17 mouse cellular contexts compared by ENCODE assay signal in the genomic region with DNA sequence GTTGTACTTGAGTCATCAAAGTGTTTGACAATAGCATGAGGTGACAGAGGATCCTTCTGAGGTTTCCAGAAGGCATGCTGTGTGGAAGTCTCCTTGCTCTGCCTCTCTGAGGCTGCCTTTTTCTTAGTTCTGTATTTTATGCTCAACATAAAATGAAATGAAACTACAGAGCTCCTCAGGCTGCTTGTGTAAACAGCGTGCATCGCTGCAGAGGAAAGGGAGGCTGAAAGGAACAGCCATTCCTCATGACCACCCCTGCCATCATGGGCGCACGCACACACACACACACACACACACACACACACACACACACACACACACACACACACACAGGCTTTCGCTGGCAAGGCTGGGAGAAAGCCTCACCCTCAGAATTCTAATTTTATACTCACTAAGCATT. TPM values are rescaled to one million over a fixed set of nuclear protein-coding genes. Genes with fewer than 3 reads are reported as not detected.
DNase-seq lines count a peak whose midpoint lies in the region; ATAC-seq and TF ChIP-seq lines count a peak whose summit lies in the region.
"Had no signal": no experiment of that assay in that cellular context is flagged by ENCODE, and none has a peak within 500 bp of the region (broad histone marks: within the 10 kb centered on the region; RNA-seq: fewer than 3 reads in every experiment).

No protein-coding gene starts in this region.

- peaks cover 11% of the 10 kb centered on the region for H3K4me1 ChIP-seq in forebrain, postnatal 0 days (ENCODE audit: insufficient read depth)
- peaks cover 4% of the 10 kb centered on the region for H3K4me1 ChIP-seq in forebrain, embryonic 12.5 days
- peaks cover 2% of the 10 kb centered on the region; the same call in 1 of the 2 replicates for H3K4me1 ChIP-seq in lung, adult 2 months (ENCODE audit: control insufficient read depth, insufficient read depth, low read length)
- peaks cover 15% of the 10 kb centered on the region for H3K4me1 ChIP-seq in neural tube, embryonic 15.5 days
- H3K4me1 ChIP-seq: embryonic facial prominence, embryonic 12.5 days; limb, embryonic 15.5 days had no signal

- no peaks in the 10 kb centered on the region for H3K9me3 ChIP-seq in forebrain, postnatal 0 days (ENCODE audit: low read length)
- no peaks in the 10 kb centered on the region for H3K9me3 ChIP-seq in forebrain, embryonic 12.5 days
- no peaks in the 10 kb centered on the region for H3K9me3 ChIP-seq in neural tube, embryonic 15.5 days (replicated peaks)
- H3K9me3 ChIP-seq: embryonic facial prominence, embryonic 12.5 days; limb, embryonic 15.5 days had no signal

- no peak overlapping the region for H3K9ac ChIP-seq in forebrain, postnatal 0 days
- no peak overlapping the region for H3K9ac ChIP-seq in forebrain, embryonic 12.5 days
- H3K9ac ChIP-seq in neural tube, embryonic 15.5 days (replicated peaks): no peak overlapping the region
- H3K9ac ChIP-seq: embryonic facial prominence, embryonic 12.5 days; limb, embryonic 15.5 days; liver, postnatal 0 days had no signal

- WGBS in forebrain, postnatal 0 days: 52% methylated on average over 5 of the region's 5 CpGs
- 78% methylated on average over 5 of the region's 5 CpGs for WGBS in forebrain, embryonic 12.5 days
- 61% methylated on average over 5 of the region's 5 CpGs for WGBS in lung, adult 2 months
- WGBS in neural tube, embryonic 15.5 days: 61% methylated on average over 5 of the region's 5 CpGs

- H3K4me3 ChIP-seq in forebrain, postnatal 0 days (ENCODE audit: low read depth, low read length): no peak overlapping the region
- no peak overlapping the region for H3K4me3 ChIP-seq in forebrain, embryonic 12.5 days (replicated peaks)
- H3K4me3 ChIP-seq in lung, adult 2 months (replicated peaks; ENCODE audit: extremely low read depth, low read depth, low read length): no peak overlapping the region
- H3K4me3 ChIP-seq in neural tube, embryonic 15.5 days (replicated peaks): no peak overlapping the region
- H3K4me3 ChIP-seq: embryonic facial prominence, embryonic 12.5 days; gastrocnemius, adult 2 months; limb, embryonic 15.5 days had no signal

- no peak for TF ChIP-seq CTCF in forebrain, postnatal 0 days (IDR thresholded peaks at IDR 0.05; ENCODE audit: low read depth)
- no peak for TF ChIP-seq CTCF in lung, adult 2 months (IDR thresholded peaks at IDR 0.05; ENCODE audit: insufficient read depth, low read length)
- no peak for TF ChIP-seq CTCF in brain, embryonic 14.5 days (IDR thresholded peaks at IDR 0.05; ENCODE audit: borderline replicate concordance, extremely low read depth, insufficient read depth, insufficient read length)

- H3K36me3 ChIP-seq in forebrain, postnatal 0 days (ENCODE audit: insufficient read depth): no peaks in the 10 kb centered on the region
- H3K36me3 ChIP-seq in forebrain, embryonic 12.5 days (replicated peaks): no peaks in the 10 kb centered on the region
- H3K36me3 ChIP-seq in neural tube, embryonic 15.5 days: no peaks in the 10 kb centered on the region
- H3K36me3 ChIP-seq: embryonic facial prominence, embryonic 12.5 days; limb, embryonic 15.5 days had no signal

- no peaks in the 10 kb centered on the region for H3K27me3 ChIP-seq in forebrain, postnatal 0 days (ENCODE audit: insufficient read depth, low read length)
- H3K27me3 ChIP-seq in forebrain, embryonic 12.5 days: no peaks in the 10 kb centered on the region
- no peaks in the 10 kb centered on the region for H3K27me3 ChIP-seq in neural tube, embryonic 15.5 days (replicated peaks)
- H3K27me3 ChIP-seq: embryonic facial prominence, embryonic 12.5 days; limb, embryonic 15.5 days; Patski had no signal

- no peak for TF ChIP-seq POLR2A in lung, adult 2 months (IDR thresholded peaks at IDR 0.05; ENCODE audit: borderline replicate concordance, extremely low read depth, low read depth, low read length)
- TF ChIP-seq POLR2A in brain, embryonic 14.5 days (IDR thresholded peaks at IDR 0.05; ENCODE audit: borderline replicate concordance, extremely low read depth, insufficient read depth, insufficient read length, poor library complexity, severe bottlenecking): no peak

- no peak overlapping the region for H3K4me2 ChIP-seq in forebrain, postnatal 0 days (ENCODE audit: low read depth)
- no peak overlapping the region for H3K4me2 ChIP-seq in forebrain, embryonic 12.5 days
- no peak overlapping the region for H3K4me2 ChIP-seq in neural tube, embryonic 15.5 days
- H3K4me2 ChIP-seq: embryonic facial prominence, embryonic 12.5 days; limb, embryonic 15.5 days had no signal

- DNase-seq in forebrain, postnatal 0 days: peak; percentile 41
- peak; percentile 21 for DNase-seq in lung, postnatal 10 days
- no peak for DNase-seq in lung, adult 2 months
- DNase-seq in brain, embryonic 14.5 days (ENCODE audit: low read depth): peak; percentile 32
- DNase-seq in cerebellum, postnatal 14 days: no peak
- no peak for DNase-seq in gastrocnemius, postnatal 36 days
- DNase-seq: cerebellum, adult 11 months; gastrocnemius, adult 2 months; heart, postnatal 10 days; liver, postnatal 0 days; lung, postnatal 4 days; thymus, adult 2 months had no signal

- peak overlapping the region; percentile 60 for H3K27ac ChIP-seq in forebrain, postnatal 0 days (ENCODE audit: low read depth, low read length)
- no peak overlapping the region for H3K27ac ChIP-seq in forebrain, embryonic 12.5 days
- H3K27ac ChIP-seq in neural tube, embryonic 15.5 days (replicated peaks): no peak overlapping the region
- H3K27ac ChIP-seq: embryonic facial prominence, embryonic 12.5 days; gastrocnemius, adult 2 months; limb, embryonic 15.5 days had no signal

- peak; percentile 16 for ATAC-seq in forebrain, postnatal 0 days
- no peak for ATAC-seq in forebrain, embryonic 12.5 days (ENCODE audit: low FRiP score)
- ATAC-seq in neural tube, embryonic 15.5 days (ENCODE audit: low FRiP score): peak; percentile 72
- ATAC-seq: liver, postnatal 0 days had no signal

- intact Hi-C loops in gastrocnemius, postnatal 36 days (cut with DNase I): no loop called here

RNA-seq across cellular contexts. Expression of a gene that starts 59.3 kb away (rescaled TPM):
- total RNA-seq in forebrain, postnatal 0 days (2014; rRNA removed): 1.4 and 3.7 TPM in 2 replicates
- 2.7 and 3.8 TPM in 2 replicates for polyA plus RNA-seq in forebrain, postnatal 0 days (2015; fragmentation: Nextera tagmentation; extraction: Ambion mirVana)
- polyA plus RNA-seq in forebrain, embryonic 12.5 days (2016; fragmentation: Nextera tagmentation; extraction: Ambion mirVana): 1.5 and 1.9 TPM in 2 replicates
- polyA plus RNA-seq in lung, adult 2 months (2012; rRNA removed): not detected in 2 replicates
- 1.3 and 1.7 TPM in 2 replicates for polyA plus RNA-seq in brain, embryonic 14.5 days (2012; rRNA removed)
- polyA plus RNA-seq in neural tube, embryonic 15.5 days (2015; fragmentation: Nextera tagmentation; extraction: Ambion mirVana): 0.77 and 1.3 TPM in 2 replicates
- not detected for total RNA-seq in gastrocnemius, postnatal 36 days (2021)
- total RNA-seq: gastrocnemius, adult 2 months; heart, postnatal 10 days had no signal
- polyA plus RNA-seq: limb, embryonic 15.5 days; liver, postnatal 0 days had no signal

Comparison
In these comparisons a context has a peak if more than half of its experiments do, and no peak if none do; other contexts are left out.
1. DNase-seq: peak in forebrain, postnatal 0 days (single experiment), lung, postnatal 10 days (single experiment) and brain, embryonic 14.5 days (single experiment); none in lung, adult 2 months (single experiment), cerebellum, postnatal 14 days (0 of 2) and gastrocnemius, postnatal 36 days (0 of 2).